Mouse (Mus musculus): ENCODE measurements around the gene Arhgef10l. TPM values are rescaled to one million over a fixed set of nuclear protein-coding genes. Genes with fewer than 3 reads are reported as not detected.

Arhgef10l gene
- polyA plus RNA-seq, 1 experiment from 2014 or later = 5.4 TPM

DNA sequence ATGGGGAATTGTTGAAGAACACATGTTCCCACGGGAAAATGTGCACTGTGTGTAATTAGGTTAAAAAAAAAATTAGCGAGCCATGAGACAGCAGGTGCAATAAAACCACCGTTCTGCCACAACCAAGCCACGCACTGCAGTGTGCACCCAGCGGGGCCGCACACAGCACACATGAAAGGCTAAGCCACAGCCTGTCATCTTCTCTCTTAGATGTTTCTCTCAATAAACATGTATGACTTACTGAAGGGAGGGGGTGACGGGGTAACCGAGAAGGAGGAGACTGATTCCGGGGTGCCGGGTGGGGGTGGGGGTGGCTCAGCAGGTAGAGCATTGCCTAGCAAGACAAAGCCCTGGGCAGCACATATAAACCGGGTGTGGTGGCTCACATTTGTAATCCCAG is 64.7 kb downstream of the Arhgef10l start:
- no peak for ATAC-seq

DNA sequence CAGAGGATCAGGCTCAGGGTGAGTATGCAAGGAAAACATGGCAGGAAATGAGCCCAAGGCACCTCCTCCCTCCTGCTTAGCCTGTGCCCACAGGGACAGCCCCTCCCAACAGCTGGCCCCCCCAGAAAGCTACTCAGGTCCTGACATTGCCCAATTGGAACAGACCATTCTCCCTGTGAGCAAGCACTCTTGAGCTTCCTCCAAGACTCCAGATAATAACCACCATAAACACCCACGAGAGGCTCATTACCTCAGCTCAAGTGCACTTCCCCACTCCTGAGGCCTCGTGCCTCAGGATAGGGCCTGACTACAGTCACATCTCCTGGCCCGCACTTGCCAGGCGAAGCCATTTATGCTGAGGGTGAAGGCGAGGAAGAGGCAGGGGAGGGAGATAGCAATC is 67.0 kb downstream of the Arhgef10l start:
- Histone ChIP-seq H3K4me2 (replicated peaks; ENCODE audit: low read depth) (no peak overlapping the region), H3K27me3 (replicated peaks; ENCODE audit: control insufficient read depth, insufficient read depth, low read length) (no peaks in the 10 kb centered on the region), H3K27ac (ENCODE audit: low read depth, low read length) (no peak overlapping the region), H3K36me3 (ENCODE audit: control insufficient read depth, insufficient read depth) (peaks cover 9% of the 10 kb centered on the region; the same call in 1 of the 2 replicates), H3K4me3 (ENCODE audit: low read depth, low read length) (no peak overlapping the region), H3K4me1 (replicated peaks; ENCODE audit: control insufficient read depth, insufficient read depth, low read length) (0 out of 2 replicates have a peak, but pooled peaks cover 2% of the 10 kb centered on the region), H3K9ac (ENCODE audit: low read depth, low read length) (no peak overlapping the region), H3K9me3 (ENCODE audit: control insufficient read depth) (no peaks in the 10 kb centered on the region; the same call in 1 of the 2 replicates)
- 52% methylated on average over 5 of the region's 5 CpGs for WGBS
- TF ChIP-seq CTCF (IDR thresholded peaks at IDR 0.05; ENCODE audit: low read depth) = no peak
- peak; percentile 68; the same call in 1 of the 2 replicates for ATAC-seq

More for the DNA sequence above, 64.7 kb downstream of the Arhgef10l start:
- H3K4me1 ChIP-seq (replicated peaks; ENCODE audit: control insufficient read depth, insufficient read depth, low read length) = 0 out of 2 replicates have a peak, but pooled peaks cover 5% of the 10 kb centered on the region
- peaks cover 9% of the 10 kb centered on the region; the same call in 1 of the 2 replicates for H3K36me3 ChIP-seq (ENCODE audit: control insufficient read depth, insufficient read depth)
- no peak overlapping the region for H3K27ac ChIP-seq (ENCODE audit: low read depth, low read length)
- no peak overlapping the region for H3K4me3 ChIP-seq (ENCODE audit: low read depth, low read length)
- 57% methylated on average over 11 of the region's 11 CpGs for WGBS
- no peak for TF ChIP-seq CTCF (IDR thresholded peaks at IDR 0.05; ENCODE audit: low read depth)
- no peak overlapping the region for H3K4me2 ChIP-seq (replicated peaks; ENCODE audit: low read depth)
- no peaks in the 10 kb centered on the region; the same call in 1 of the 2 replicates for H3K9me3 ChIP-seq (ENCODE audit: control insufficient read depth)
- no peaks in the 10 kb centered on the region for H3K27me3 ChIP-seq (replicated peaks; ENCODE audit: control insufficient read depth, insufficient read depth, low read length)
- no peak overlapping the region for H3K9ac ChIP-seq (ENCODE audit: low read depth, low read length)

DNA sequence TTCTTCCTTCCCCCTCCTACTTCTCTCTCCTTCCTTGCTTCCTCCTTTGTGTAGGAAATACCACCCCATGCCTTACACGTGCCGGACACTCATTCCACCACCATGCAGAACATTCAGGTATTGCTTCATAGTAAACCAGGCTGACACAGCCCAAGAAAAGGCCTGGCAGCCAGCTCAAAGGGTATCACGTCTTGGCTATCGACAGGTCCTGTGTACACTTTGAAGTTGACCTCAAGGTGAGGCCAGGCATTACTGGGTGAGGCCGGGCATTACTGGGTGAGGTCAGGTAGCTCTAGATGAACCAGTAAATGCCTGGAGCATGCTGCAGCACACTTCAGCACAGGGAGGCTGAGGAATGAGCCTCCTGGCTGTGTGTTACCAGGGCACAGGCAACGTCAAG is 67.9 kb downstream of the Arhgef10l start:
- TF ChIP-seq CTCF (IDR thresholded peaks at IDR 0.05; ENCODE audit: low read depth) = no peak
- no peak overlapping the region for H3K4me3 ChIP-seq (ENCODE audit: low read depth, low read length)
- 84% methylated on average over 6 of the region's 6 CpGs for WGBS
- H3K36me3 ChIP-seq (ENCODE audit: control insufficient read depth, insufficient read depth) = peaks cover 9% of the 10 kb centered on the region; the same call in 1 of the 2 replicates
- no peaks in the 10 kb centered on the region for H3K27me3 ChIP-seq (replicated peaks; ENCODE audit: control insufficient read depth, insufficient read depth, low read length)
- H3K9me3 ChIP-seq (ENCODE audit: control insufficient read depth) = no peaks in the 10 kb centered on the region; the same call in 1 of the 2 replicates
- H3K27ac ChIP-seq (ENCODE audit: low read depth, low read length) = no peak overlapping the region
- H3K9ac ChIP-seq (ENCODE audit: low read depth, low read length) = no peak overlapping the region
- H3K4me2 ChIP-seq (replicated peaks; ENCODE audit: low read depth) = no peak overlapping the region
- no peak for ATAC-seq
- 0 out of 2 replicates have a peak, but pooled peaks cover 2% of the 10 kb centered on the region for H3K4me1 ChIP-seq (replicated peaks; ENCODE audit: control insufficient read depth, insufficient read depth, low read length)

DNA sequence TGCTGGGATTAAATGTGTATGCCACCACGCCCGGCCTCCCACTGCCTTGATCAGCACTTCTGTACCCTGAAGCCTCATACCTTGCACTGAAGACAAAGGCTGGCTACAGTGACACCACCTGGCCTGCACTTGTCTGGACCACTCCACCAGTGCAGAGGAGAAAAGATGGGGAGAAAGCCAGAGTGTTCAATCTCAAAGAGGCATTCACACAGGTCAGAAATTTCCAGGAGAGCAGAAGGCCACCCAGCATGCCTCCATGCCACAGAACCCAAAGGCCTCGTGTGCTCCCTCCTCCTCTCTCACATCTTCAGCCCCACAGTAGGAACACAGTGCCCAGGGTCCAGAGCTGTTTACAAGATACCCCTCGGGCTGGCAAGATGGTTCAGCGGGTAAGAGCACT is 68.4 kb downstream of the Arhgef10l start:
- 98% methylated on average over 5 of the region's 5 CpGs for WGBS
- no peak for ATAC-seq
- Histone ChIP-seq H3K4me1 (replicated peaks; ENCODE audit: control insufficient read depth, insufficient read depth, low read length) (0 out of 2 replicates have a peak, but pooled peaks cover 2% of the 10 kb centered on the region), H3K27me3 (replicated peaks; ENCODE audit: control insufficient read depth, insufficient read depth, low read length) (no peaks in the 10 kb centered on the region), H3K9ac (ENCODE audit: low read depth, low read length) (no peak overlapping the region), H3K9me3 (ENCODE audit: control insufficient read depth) (no peaks in the 10 kb centered on the region; the same call in 1 of the 2 replicates), H3K27ac (ENCODE audit: low read depth, low read length) (no peak overlapping the region), H3K4me3 (ENCODE audit: low read depth, low read length) (no peak overlapping the region), H3K4me2 (replicated peaks; ENCODE audit: low read depth) (no peak overlapping the region), H3K36me3 (ENCODE audit: control insufficient read depth, insufficient read depth) (peaks cover 9% of the 10 kb centered on the region; the same call in 1 of the 2 replicates)
- TF ChIP-seq CTCF (IDR thresholded peaks at IDR 0.05; ENCODE audit: low read depth) = no peak

DNA sequence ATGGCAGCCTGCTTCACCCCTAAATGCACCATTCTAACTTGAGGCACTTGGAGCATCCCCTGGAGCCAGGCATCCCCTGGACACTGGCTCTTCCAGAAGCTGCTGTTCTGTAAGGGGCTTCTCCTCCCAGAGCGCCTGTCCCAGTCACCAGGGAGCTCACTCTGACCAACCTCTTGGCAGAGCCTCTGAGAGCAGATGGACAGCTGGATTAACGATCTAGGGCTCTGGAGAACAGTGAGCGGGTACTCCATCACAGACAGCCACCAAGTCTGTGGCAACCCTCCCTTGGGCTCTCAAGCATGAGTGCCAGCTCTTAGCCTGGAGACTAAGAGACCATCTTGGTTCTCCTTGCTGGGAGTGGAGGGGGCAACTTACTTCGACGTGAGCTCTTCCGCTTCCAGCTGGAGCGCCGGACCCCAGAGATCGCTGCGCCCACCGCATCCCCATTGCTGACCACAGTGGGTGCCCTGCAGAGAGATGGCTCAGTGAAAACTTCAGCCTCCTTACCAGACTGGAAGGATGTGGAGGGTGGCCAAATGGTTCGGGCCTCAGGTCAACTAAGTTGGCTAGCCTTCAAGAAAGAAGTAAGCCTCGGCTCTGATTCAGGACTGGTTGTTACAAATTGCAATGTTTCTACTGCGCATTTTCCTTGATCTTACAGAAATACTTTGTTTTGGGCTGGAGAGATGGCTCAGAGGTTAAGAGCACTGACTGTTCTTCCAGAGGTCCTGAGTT is 71.9 kb downstream of the Arhgef10l start:
- ATAC-seq = no peak

DNA sequence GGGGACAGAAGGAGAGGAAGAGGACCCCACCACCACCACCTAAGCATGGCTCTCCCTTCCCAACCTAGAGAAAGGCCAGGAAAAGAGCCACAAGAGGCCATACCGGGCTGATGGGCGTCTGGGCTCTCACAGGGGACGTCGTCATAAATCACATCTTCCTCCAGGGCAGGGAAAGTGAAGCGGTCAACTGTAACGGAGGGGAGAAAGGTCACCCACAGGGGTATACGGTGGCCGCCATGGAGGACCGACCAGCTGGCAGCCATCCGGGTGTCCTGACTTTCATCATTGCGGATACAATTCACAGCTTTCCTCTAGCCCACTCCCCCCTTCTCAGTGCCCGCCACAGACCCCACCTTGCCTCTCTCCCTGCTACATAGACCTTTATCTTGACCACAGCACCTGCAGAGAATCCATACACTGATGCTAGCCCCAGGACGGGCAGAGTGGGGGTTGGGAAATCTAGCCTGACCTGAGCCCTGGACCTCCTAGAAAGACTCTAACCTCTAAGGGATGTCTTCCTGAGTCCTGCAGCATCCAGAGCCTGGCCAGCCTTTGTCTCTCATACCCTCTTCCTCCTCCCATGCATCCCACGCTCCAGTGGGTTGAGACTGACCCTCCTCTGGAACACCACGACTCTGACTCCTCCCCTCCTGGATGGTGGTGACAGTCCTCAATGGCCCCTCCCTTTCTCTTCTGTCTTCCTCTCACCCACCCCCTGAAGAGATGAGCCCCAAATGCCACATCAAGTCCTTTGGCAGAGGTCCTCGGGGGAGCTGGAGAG is 72.6 kb downstream of the Arhgef10l start:
- Histone ChIP-seq H3K4me1 (replicated peaks; ENCODE audit: control insufficient read depth, insufficient read depth, low read length) (no peaks in the 10 kb centered on the region), H3K36me3 (ENCODE audit: control insufficient read depth, insufficient read depth) (peaks cover 14% of the 10 kb centered on the region), H3K27me3 (replicated peaks; ENCODE audit: control insufficient read depth, insufficient read depth, low read length) (no peaks in the 10 kb centered on the region), H3K9ac (ENCODE audit: low read depth, low read length) (no peak overlapping the region), H3K4me2 (replicated peaks; ENCODE audit: low read depth) (no peak overlapping the region), H3K4me3 (ENCODE audit: low read depth, low read length) (no peak overlapping the region), H3K9me3 (ENCODE audit: control insufficient read depth) (no peaks in the 10 kb centered on the region; the same call in 1 of the 2 replicates), H3K27ac (ENCODE audit: low read depth, low read length) (no peak overlapping the region)
- TF ChIP-seq CTCF (IDR thresholded peaks at IDR 0.05; ENCODE audit: low read depth) = no peak
- WGBS = 76% methylated on average over 16 of the region's 16 CpGs
- ATAC-seq = no peak

More for the DNA sequence above, 71.9 kb downstream of the Arhgef10l start:
- H3K9me3 ChIP-seq (ENCODE audit: control insufficient read depth) = no peaks in the 10 kb centered on the region; the same call in 1 of the 2 replicates
- peaks cover 15% of the 10 kb centered on the region for H3K36me3 ChIP-seq (ENCODE audit: control insufficient read depth, insufficient read depth)
- no peaks in the 10 kb centered on the region for H3K4me1 ChIP-seq (replicated peaks; ENCODE audit: control insufficient read depth, insufficient read depth, low read length)
- no peak overlapping the region for H3K27ac ChIP-seq (ENCODE audit: low read depth, low read length)
- H3K4me3 ChIP-seq (ENCODE audit: low read depth, low read length) = no peak overlapping the region
- no peaks in the 10 kb centered on the region for H3K27me3 ChIP-seq (replicated peaks; ENCODE audit: control insufficient read depth, insufficient read depth, low read length)
- no peak overlapping the region for H3K9ac ChIP-seq (ENCODE audit: low read depth, low read length)
- no peak for TF ChIP-seq CTCF (IDR thresholded peaks at IDR 0.05; ENCODE audit: low read depth)
- 89% methylated on average over 14 of the region's 14 CpGs for WGBS
- no peak overlapping the region for H3K4me2 ChIP-seq (replicated peaks; ENCODE audit: low read depth)
